Mouse (Mus musculus) kidney, embryonic 16.5 days (tissue): ENCODE results near the gene Sf3b3. TPM values are rescaled to one million over a fixed set of nuclear protein-coding genes. Genes with fewer than 3 reads are reported as not detected.
A peak's percentile ranks its signal among the peaks of the same experiment; 100 is the strongest.

Experiments
- ATAC-seq: fragments of 200-750 bp; cut with Nextera tagmentation; 2 replicates; pipeline ENCODE4 v1.8.0; 2017; ENCODE audit warnings: moderate TSS enrichment; ENCODE audit not compliant: low FRiP score, low TSS enrichment
- H3K27ac ChIP-seq: fragments of 300-500 bp; sonication (generic); 2 replicates; pipeline ENCODE4 v1.5.1; 2014; ENCODE audit warnings: low read length
- H3K27me3 ChIP-seq: fragments of 300-500 bp; sonication (generic); 2 replicates; pipeline ENCODE4 v1.6.1; 2014; ENCODE audit warnings: low read length, control low read depth, mixed read lengths; ENCODE audit not compliant: insufficient read depth
- H3K36me3 ChIP-seq: fragments of 300-500 bp; sonication (generic); 2 replicates; pipeline ENCODE4 v1.6.1; 2014; ENCODE audit warnings: low read length, control low read depth, mixed read lengths; ENCODE audit not compliant: insufficient read depth
- H3K4me1 ChIP-seq: fragments of 300-500 bp; sonication (generic); 2 replicates; pipeline ENCODE4 v1.6.1; 2014; ENCODE audit warnings: low read length, control low read depth, mixed read lengths; ENCODE audit not compliant: insufficient read depth
- H3K4me2 ChIP-seq: fragments of 300-500 bp; sonication (generic); replicated peaks from 2 replicates; pipeline ENCODE4 v1.6.1; 2014; ENCODE audit warnings: low read depth, low read length
- H3K4me3 ChIP-seq: fragments of 300-500 bp; sonication (generic); 2 replicates; pipeline ENCODE4 v1.5.1; 2014; ENCODE audit warnings: mild to moderate bottlenecking, low read length
- H3K9ac ChIP-seq: fragments of 300-500 bp; sonication (generic); replicated peaks from 2 replicates; pipeline ENCODE4 v1.6.1; 2014; ENCODE audit warnings: low read length
- H3K9me3 ChIP-seq: fragments of 300-500 bp; sonication (generic); 2 replicates; pipeline ENCODE4 v1.6.1; 2016; ENCODE audit warnings: low read length, control low read depth
- WGBS: fragments of 180-500 bp; shearing (Covaris S2); extraction: QIAGEN DNeasy Blood & Tissue Kit; methylation state at CpG from one replicate; pipeline ENCODE4 v1.1.7; 2014; 5-methylcytosine and 5-hydroxymethylcytosine counted together
- polyA plus RNA-seq: library from polyadenylated mRNA; unstranded; fragments of >200 nt; fragmentation: Nextera tagmentation; extraction: Ambion mirVana; gene quantifications from 2 replicates; pipeline ENCODE4 v1.2.1, GENCODE M21; 2015

Sf3b3 gene
- polyA plus RNA-seq, 1 experiment from 2014 or later, result 175 TPM

- H3K9ac ChIP-seq, result no peak overlapping the region
- no peaks in the 10 kb centered on the region for H3K9me3 ChIP-seq
- H3K27me3 ChIP-seq, result no peaks in the 10 kb centered on the region
- H3K4me3 ChIP-seq, result no peak overlapping the region
- 93% methylated on average over 10 of the region's 10 CpGs for WGBS
- H3K36me3 ChIP-seq, result peaks cover 53% of the 10 kb centered on the region
- no peak for ATAC-seq
- H3K4me1 ChIP-seq, result peaks cover 7% of the 10 kb centered on the region
- no peak overlapping the region for H3K27ac ChIP-seq
- H3K4me2 ChIP-seq, result no peak overlapping the region
These were observed 4.6 kb upstream of the Sf3b3 start for GRCm38 (mm10) chr8:110851186-110851585.

GRCm38 (mm10) chr8:110847645-110848495, 1.3 kb upstream of the Sf3b3 start:
- ATAC-seq, result no peak
- Histone ChIP-seq H3K27ac (no peak overlapping the region), H3K9ac (peak overlapping the region; percentile 90), H3K9me3 (no peaks in the 10 kb centered on the region), H3K4me3 (peak overlapping the region; percentile 93), H3K4me1 (peaks cover 12% of the 10 kb centered on the region), H3K27me3 (no peaks in the 10 kb centered on the region), H3K36me3 (peaks cover 45% of the 10 kb centered on the region), H3K4me2 (peak overlapping the region; percentile 65)
- 53% methylated on average over 14 of the region's 14 CpGs for WGBS

- Histone ChIP-seq H3K27ac (peak overlapping the region; percentile 90; the same call in 1 of the 2 replicates), H3K27me3 (no peaks in the 10 kb centered on the region), H3K4me2 (peak overlapping the region; percentile 65), H3K36me3 (peaks cover 45% of the 10 kb centered on the region), H3K9ac (peak overlapping the region; percentile 90), H3K9me3 (no peaks in the 10 kb centered on the region), H3K4me3 (peak overlapping the region; percentile 93), H3K4me1 (peaks cover 12% of the 10 kb centered on the region)
- ATAC-seq, result peak; percentile 62
- 1% methylated on average over 13 of the region's 13 CpGs for WGBS
These were observed 573 bp upstream of the Sf3b3 start for GRCm38 (mm10) chr8:110847171-110847549.

- Histone ChIP-seq H3K27ac (peak overlapping the region; percentile 90), H3K9me3 (no peaks in the 10 kb centered on the region), H3K4me1 (peaks cover 12% of the 10 kb centered on the region), H3K9ac (peak overlapping the region; percentile 97), H3K4me2 (peak overlapping the region; percentile 65), H3K36me3 (peaks cover 45% of the 10 kb centered on the region), H3K27me3 (no peaks in the 10 kb centered on the region), H3K4me3 (peak overlapping the region; percentile 93)
- 3% methylated on average over 17 of the region's 17 CpGs for WGBS
- ATAC-seq, result no peak
These were observed 674 bp downstream of the Sf3b3 start for GRCm38 (mm10) chr8:110845821-110846404.

GRCm38 (mm10) chr8:110844941-110845340, 1.6 kb downstream of the Sf3b3 start:
- no peaks in the 10 kb centered on the region for H3K9me3 ChIP-seq
- no peak overlapping the region for H3K27ac ChIP-seq
- WGBS, result 62% methylated on average over 3 of the region's 3 CpGs
- no peaks in the 10 kb centered on the region for H3K27me3 ChIP-seq
- peak overlapping the region; percentile 93; the same call in 1 of the 2 replicates for H3K4me3 ChIP-seq
- H3K4me2 ChIP-seq, result peak overlapping the region; percentile 65
- H3K36me3 ChIP-seq, result peaks cover 41% of the 10 kb centered on the region
- H3K4me1 ChIP-seq, result peaks cover 12% of the 10 kb centered on the region
- ATAC-seq, result no peak
- no peak overlapping the region for H3K9ac ChIP-seq

- H3K27me3 ChIP-seq, result no peaks in the 10 kb centered on the region
- no peaks in the 10 kb centered on the region for H3K9me3 ChIP-seq
- no peak overlapping the region for H3K9ac ChIP-seq
- no peak overlapping the region for H3K4me3 ChIP-seq
- H3K36me3 ChIP-seq, result peaks cover 53% of the 10 kb centered on the region
- no peak overlapping the region for H3K27ac ChIP-seq
- 81% methylated on average over 5 of the region's 5 CpGs for WGBS
- no peak for ATAC-seq
- peaks cover 12% of the 10 kb centered on the region for H3K4me1 ChIP-seq
- no peak overlapping the region for H3K4me2 ChIP-seq
These were observed 3.4 kb downstream of the Sf3b3 start for GRCm38 (mm10) chr8:110843207-110843606.

GRCm38 (mm10) chr8:110842012-110842574, 4.5 kb downstream of the Sf3b3 start:
- Histone ChIP-seq H3K9ac (no peak overlapping the region), H3K9me3 (no peaks in the 10 kb centered on the region), H3K4me2 (no peak overlapping the region), H3K27me3 (no peaks in the 10 kb centered on the region), H3K4me1 (peaks cover 5% of the 10 kb centered on the region), H3K36me3 (peaks cover 64% of the 10 kb centered on the region), H3K4me3 (no peak overlapping the region), H3K27ac (no peak overlapping the region)
- WGBS, result 91% methylated on average over 3 of the region's 3 CpGs
- no peak for ATAC-seq

- WGBS, result 84% methylated on average over 3 of the region's 3 CpGs
- no peak overlapping the region for H3K4me3 ChIP-seq
- peaks cover 83% of the 10 kb centered on the region for H3K36me3 ChIP-seq
- no peaks in the 10 kb centered on the region for H3K27me3 ChIP-seq
- H3K27ac ChIP-seq, result no peak overlapping the region
- no peaks in the 10 kb centered on the region for H3K4me1 ChIP-seq
- no peak overlapping the region for H3K9ac ChIP-seq
- H3K4me2 ChIP-seq, result no peak overlapping the region
- H3K9me3 ChIP-seq, result no peaks in the 10 kb centered on the region
- ATAC-seq, result no peak
These were observed 14.6 kb downstream of the Sf3b3 start for GRCm38 (mm10) chr8:110831956-110832355.

GRCm38 (mm10) chr8:110828511-110828910, 18.1 kb downstream of the Sf3b3 start:
- H3K9ac ChIP-seq, result no peak overlapping the region
- ATAC-seq, result no peak
- H3K36me3 ChIP-seq, result peaks cover 80% of the 10 kb centered on the region
- H3K27me3 ChIP-seq, result no peaks in the 10 kb centered on the region
- H3K4me2 ChIP-seq, result no peak overlapping the region
- no peak overlapping the region for H3K27ac ChIP-seq
- 79% methylated on average over 3 of the region's 3 CpGs for WGBS
- H3K4me3 ChIP-seq, result no peak overlapping the region
- no peaks in the 10 kb centered on the region for H3K4me1 ChIP-seq
- H3K9me3 ChIP-seq, result no peaks in the 10 kb centered on the region

GRCm38 (mm10) chr8:110824861-110825260, 21.7 kb downstream of the Sf3b3 start:
- WGBS, result 88% methylated on average over 1 of the region's 1 CpGs
- H3K4me1 ChIP-seq, result no peaks in the 10 kb centered on the region
- no peak overlapping the region for H3K27ac ChIP-seq
- H3K9ac ChIP-seq, result no peak overlapping the region
- no peaks in the 10 kb centered on the region for H3K9me3 ChIP-seq
- peaks cover 83% of the 10 kb centered on the region for H3K36me3 ChIP-seq
- no peaks in the 10 kb centered on the region for H3K27me3 ChIP-seq
- no peak overlapping the region for H3K4me2 ChIP-seq
- no peak for ATAC-seq
- no peak overlapping the region for H3K4me3 ChIP-seq
